Mouse (Mus musculus): Measurements from ENCODE around the gene Hnrnph3.
"Not testable (repeated sequence)": the region's sequence is repeated elsewhere in the genome, so short reads cannot be mapped to it uniquely, and the experiment has no call there.

The Hnrnph3 gene

DNA sequence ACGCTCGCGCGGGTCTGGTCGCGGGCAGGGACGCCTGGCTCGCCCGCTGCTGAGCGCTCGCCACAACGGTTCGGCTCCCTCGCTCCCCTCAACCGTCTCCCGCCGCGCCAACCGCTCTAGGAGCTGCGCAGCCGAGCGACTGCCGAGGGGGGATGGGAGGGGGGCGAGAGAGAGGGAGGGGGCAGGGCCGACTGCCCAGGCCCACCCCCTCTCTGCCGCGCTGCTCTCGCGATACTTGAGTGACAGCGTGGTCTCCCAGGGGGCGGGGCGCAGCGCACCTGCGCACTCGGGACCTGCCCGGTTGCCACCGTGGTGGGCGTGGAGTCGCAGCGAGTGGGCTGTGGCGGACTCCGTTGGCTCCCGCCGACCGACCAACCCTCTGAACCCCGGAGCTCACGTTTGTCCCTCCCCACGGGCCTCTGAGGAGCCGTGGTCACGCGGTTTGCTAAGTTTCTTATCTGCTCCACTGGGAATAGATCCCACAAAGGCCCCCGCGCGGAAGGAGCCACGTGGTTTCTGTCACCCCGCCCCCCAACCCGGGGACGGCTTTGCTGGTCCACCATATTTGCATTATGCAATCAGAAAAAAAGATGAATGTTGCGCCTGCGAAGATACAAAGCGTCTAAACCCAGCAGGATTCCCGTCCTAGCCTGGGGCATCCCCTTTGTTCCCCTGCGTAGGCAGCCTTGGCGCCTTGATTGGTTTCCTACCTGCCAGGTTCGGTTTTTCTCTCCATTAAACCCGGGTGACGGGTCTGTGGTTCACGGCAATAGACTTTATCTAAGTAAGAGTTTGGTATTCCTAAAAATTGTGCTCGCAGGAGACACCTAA, at the start of gene Hnrnph3, which contains the start of gene Pbld2:
Gene Hnrnph3 (minus strand): TSS at position 469 of the 831 bp plus-strand sequence.
Gene Pbld2 (plus strand): TSS at position 567 of the 831 bp plus-strand sequence.
- peak; percentile 98 to 99 for DNase-seq

- peak; percentile 85 to 91 for DNase-seq
Measured at GRCm38 (mm10) chr10:63065988-63066387, 42.0 kb upstream of the Hnrnph3 start.

DNA sequence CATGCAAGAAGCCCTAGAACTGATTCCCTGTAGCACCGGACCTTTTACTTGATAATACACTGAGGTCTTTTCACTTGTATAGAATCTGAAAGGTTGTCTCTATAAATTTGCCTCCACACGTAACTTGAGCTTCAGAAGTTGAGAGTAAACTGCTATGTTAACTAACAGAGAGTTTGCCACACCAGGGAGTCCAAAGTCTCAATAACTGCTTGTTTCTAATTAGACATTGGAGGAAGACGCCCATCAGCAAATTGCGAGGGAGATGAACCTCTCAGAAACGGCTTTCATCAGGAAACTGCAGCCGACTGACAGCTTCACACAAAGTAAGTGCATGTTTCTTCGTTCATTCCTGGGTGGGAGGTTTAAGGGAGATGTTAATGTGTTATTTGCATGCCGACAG, 41.5 kb upstream of the Hnrnph3 start:
- peak; percentile 25 to 38 for DNase-seq

GRCm38 (mm10) chr10:63064516-63064915, 40.5 kb upstream of the Hnrnph3 start:
- peak; percentile 48 to 69 for DNase-seq

GRCm38 (mm10) chr10:63063365-63063764, 39.3 kb upstream of the Hnrnph3 start:
- peak in 1 of 2 experiments; percentile 28 for DNase-seq

GRCm38 (mm10) chr10:63062696-63063095, 38.7 kb upstream of the Hnrnph3 start:
- DNase-seq = peak; percentile 87 to 88

DNA sequence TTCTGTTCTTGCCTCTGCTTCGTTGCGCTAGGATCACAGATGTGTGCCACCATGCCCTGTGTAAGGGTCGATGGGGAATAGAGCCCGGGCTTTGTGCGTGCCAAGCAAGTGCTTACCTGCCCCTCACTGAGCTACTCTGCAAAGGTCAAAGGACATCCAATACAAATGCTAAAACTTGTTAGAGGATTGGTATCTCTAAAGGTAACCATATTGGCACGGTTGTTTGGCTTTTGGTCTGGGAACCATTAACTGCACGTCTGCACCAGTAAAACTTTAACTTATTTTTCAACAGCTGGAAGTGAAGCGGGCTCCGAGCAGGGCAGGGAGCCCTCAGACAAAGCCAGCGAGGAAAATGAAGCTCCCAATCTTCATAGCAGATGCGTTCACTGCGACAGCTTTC, 37.2 kb upstream of the Hnrnph3 start:
- peak; percentile 59 to 77 for DNase-seq

DNA sequence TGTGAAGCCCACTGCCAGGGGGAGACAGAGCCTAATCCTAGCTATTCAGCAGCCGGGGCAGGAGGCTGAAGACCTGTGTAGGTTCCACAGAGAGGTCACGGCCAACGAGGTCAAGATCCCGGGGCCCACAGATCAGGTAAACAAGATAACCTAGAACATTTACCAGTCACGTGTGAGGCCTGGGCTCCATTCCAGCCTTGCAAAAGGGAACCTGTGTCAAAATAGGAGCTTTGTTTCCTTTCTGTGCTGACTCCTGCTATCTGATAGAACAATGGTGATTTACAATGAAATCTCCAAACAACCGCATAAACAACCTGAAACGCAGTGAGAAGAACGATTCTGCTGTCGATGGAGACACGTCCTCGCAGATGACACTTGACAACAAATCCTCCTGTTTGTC, 36.4 kb upstream of the Hnrnph3 start:
- DNase-seq = peak; percentile 89 to 91

GRCm38 (mm10) chr10:63059862-63060261, 35.8 kb upstream of the Hnrnph3 start, which contains the start of gene Pbld1:
Gene Pbld1, plus strand, starts transcription at chr10:63060162.
- DNase-seq = no peak

DNA sequence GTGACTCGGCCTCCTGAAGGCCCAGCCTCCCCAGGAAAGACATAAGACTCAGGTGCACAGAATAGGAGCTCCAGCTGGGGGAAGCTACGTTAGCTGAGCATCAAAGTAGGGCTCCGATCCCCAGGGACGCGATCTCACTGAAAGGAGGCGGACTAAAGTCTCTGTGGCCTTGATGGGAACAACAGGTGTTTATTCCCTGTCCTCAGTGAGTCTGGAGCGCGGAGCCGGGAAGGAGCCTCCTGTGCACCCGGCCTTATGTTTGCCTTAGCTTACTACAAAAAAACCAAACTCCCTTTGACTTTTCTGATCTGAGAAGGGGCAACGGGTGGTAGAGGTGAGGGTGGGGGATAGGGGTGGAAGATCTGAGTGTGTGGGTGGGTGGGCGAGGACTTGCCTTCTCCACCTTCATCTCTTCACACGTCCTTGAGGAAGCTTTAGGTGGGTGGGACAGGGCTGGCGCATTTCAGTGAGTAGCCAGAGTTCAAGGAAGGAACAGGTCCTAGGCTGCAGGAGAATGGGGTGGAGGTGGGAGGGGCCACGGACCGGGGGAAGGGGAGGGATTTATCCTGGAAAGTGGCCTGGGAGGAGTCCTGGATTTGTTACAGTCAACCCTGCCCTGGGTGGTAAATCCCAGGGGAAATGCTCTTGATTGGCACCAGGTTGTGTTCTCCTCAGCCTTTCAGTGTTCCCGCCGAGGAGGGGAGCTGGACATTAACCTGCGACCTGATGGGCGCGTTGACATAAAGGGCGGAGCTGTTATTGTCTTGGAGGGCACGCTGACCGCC, 33.1 kb upstream of the Hnrnph3 start:
- peak; percentile 74 to 83 for DNase-seq

- no peak for DNase-seq
Measured at GRCm38 (mm10) chr10:63054586-63054985, 30.6 kb upstream of the Hnrnph3 start.

DNA sequence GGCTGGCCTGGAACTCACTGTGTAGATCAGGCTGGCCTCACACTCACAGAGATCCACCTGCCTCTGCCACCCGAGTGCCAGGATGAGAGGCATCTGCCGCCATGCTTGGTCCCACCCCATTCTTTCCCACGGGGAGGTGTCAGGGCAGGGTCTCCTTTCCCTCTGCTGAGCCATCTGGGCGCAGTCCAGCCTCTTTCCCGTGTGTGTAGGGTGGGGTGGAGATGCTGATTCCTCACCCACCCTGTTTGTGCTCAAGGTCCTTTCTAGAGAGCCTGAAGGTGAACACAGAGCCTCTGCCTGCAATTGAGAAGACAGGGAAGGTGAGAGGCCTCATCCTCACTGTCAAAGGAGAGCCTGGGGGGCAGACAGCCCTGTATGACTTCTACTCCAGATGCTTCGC, 30.1 kb upstream of the Hnrnph3 start:
- DNase-seq = not testable (repeated sequence)

DNA sequence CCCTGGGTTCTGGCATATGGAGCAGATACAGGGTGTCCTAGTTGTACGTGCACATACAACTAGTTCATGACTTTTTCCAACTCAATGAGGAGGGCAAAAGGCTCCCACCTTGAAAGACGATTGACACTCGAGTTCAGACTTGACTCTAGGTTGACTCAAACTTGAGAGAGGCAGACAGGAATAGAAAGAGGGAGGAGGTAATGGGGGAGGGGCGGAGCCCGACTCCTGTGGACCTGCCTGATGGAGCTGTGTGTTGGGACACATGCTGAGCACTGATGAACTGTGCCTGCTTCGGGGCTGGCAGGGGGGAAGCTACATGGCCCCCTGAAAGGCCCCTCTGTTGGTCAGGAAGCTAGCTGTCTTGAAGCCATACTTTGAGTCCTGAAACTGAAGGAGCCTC, 29.0 kb upstream of the Hnrnph3 start:
- no peak for DNase-seq

- DNase-seq = peak; percentile 29 to 34
Measured at GRCm38 (mm10) chr10:63052011-63052410, 28.0 kb upstream of the Hnrnph3 start.

GRCm38 (mm10) chr10:63051267-63051666, 27.2 kb upstream of the Hnrnph3 start:
- no peak for DNase-seq

GRCm38 (mm10) chr10:63049106-63049505, 25.1 kb upstream of the Hnrnph3 start:
- DNase-seq = peak; percentile 62 to 69

- DNase-seq = no peak
Measured at GRCm38 (mm10) chr10:63047751-63048150, 23.7 kb upstream of the Hnrnph3 start.

DNA sequence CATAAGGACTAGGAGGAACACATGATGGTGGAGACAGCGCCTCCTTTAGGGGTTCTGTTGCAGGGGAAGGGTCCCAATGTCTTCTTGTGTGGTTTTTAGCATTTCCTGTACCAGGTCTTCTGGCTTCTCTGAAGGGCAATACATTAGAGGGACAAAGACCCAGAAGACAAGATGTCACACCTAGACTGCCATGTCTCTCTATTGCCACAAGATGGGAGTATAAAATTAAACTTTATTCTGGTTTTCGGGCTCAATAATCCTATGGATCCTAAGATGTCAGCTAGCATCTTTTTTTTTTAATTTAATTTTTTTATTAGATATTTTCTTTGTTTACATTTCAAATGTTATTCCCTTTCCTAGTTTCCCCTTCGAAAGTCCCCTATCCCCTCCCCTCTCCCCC, 19.1 kb upstream of the Hnrnph3 start:
- no peak for DNase-seq

DNA sequence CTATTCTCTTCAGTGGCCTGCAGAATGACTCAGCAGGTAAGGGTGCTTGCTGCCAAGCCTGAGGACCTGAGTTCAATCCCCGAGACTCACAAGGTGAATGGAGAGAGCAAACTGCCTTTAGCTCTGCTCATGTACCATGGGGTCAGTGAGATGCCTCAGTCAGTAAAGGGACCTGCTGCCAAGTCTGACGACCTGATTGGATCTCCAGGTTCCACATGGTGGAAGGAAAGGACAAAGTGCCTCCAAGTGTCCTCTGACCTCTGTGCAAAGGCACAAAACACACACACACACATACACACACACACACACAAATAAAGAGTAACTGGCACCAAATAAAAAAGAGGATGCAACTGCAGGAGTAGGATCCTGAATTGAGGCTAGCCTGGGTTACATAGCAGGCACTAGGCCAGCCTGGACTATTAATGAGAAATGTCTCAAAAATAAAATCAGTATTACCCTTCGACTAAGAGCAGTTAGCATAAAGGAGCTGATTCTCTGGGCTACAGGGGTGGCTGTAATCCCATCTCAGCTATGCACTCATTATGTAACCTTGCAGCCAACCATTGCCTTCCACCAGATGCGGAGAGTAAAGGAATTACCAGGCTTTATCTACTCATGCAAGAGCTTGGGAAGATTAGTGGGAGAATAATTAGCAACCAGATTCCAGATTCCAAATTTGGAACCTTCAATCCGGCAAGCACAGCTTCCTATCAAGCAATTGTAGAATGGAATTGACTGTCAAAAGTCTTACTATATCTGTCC, 16.0 kb upstream of the Hnrnph3 start:
- peak; percentile 49 to 62 for DNase-seq

DNA sequence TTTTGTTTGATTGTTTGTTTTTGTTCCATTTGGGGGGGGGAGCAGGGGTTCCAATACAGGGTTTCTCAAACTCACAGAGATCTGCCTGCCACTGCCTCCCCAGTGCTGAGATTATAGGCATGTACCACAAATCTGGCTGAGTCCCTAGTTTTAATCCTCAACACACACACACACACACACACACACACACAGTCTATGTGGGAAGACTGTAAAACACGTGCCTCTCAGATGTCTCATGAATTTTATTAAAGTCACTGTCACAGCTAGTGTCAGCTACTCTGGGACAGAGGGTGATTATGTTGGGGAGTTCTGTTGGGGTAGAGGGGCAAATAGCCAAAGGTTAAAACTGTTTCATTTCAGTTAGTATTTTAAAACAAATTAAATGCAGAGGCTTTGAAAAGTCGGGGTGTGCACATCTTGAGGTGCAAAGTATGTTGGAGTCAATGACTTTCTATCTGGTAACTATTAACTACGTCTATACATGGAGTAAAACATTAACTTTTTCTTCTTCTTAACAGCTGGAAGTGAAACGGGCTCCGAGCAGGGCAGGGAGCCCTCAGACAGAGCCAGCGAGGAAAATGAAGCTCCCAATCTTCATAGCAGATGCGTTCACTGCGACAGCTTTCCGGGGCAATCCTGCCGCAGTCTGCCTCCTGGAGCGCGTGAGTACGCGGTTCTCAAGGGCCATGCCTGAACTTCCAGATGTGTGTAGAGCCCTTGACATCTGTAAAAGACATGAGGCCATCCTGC, 14.7 kb upstream of the Hnrnph3 start:
- DNase-seq = peak in 1 of 2 experiments; percentile 47

DNA sequence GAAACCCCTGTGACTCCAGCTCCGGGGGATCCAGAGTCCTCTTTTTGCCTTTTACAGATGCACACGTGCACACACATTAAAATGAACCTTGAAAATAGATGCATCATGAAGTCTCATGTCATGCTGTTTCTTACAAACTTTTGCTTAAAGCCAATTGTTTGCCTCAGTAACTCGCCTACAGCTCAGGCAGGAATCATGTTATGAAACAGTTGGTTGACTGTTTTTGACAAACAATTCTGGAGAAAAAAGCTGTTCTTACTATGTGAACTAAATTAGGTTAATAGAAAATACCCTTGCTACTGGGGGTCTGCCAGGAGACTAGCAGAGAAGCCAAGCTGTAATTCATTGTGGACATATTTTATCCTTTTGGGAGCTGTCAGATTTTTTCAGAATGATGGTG, 8.9 kb upstream of the Hnrnph3 start:
- DNase-seq = no peak

GRCm38 (mm10) chr10:63032267-63032666, 8.2 kb upstream of the Hnrnph3 start:
- DNase-seq = no peak

All from kidney, postnatal 36 days (tissue).